Mouse (Mus musculus) neural tube, embryonic 14.5 days (tissue): Measurements from ENCODE around the gene Rhof. TPM values are rescaled to one million over a fixed set of nuclear protein-coding genes. Genes with fewer than 3 reads are reported as not detected.
A peak's percentile ranks its signal among the peaks of the same experiment; 100 is the strongest.
"Not testable (repeated sequence)": the region's sequence is repeated elsewhere in the genome, so short reads cannot be mapped to it uniquely, and the experiment has no call there.

Experiments used
- ATAC-seq: fragments of 200-750 bp; cut with Nextera tagmentation; 2 replicates; pipeline ENCODE4 v1.8.0; 2017; ENCODE audit warnings: low read depth, mild to moderate bottlenecking, moderate TSS enrichment, moderate library complexity
- H3K27ac ChIP-seq: fragments of 300-500 bp; sonication (generic); 2 replicates; pipeline ENCODE4 v1.5.1; 2014; ENCODE audit warnings: low read depth, mild to moderate bottlenecking, control low read depth, low read length, moderate library complexity, mixed read lengths
- H3K27me3 ChIP-seq: fragments of 300-500 bp; sonication (generic); 2 replicates; pipeline ENCODE4 v1.6.1; 2014; ENCODE audit warnings: low read length; ENCODE audit not compliant: control insufficient read depth, insufficient read depth
- H3K36me3 ChIP-seq: fragments of 300-500 bp; sonication (generic); 2 replicates; pipeline ENCODE4 v1.6.1; 2014; ENCODE audit warnings: low read length, mixed read lengths; ENCODE audit not compliant: control insufficient read depth, insufficient read depth
- H3K4me1 ChIP-seq: fragments of 300-500 bp; sonication (generic); 2 replicates; pipeline ENCODE4 v1.6.1; 2014; ENCODE audit warnings: low read length; ENCODE audit not compliant: control insufficient read depth, insufficient read depth
- H3K4me2 ChIP-seq: fragments of 300-500 bp; sonication (generic); 2 replicates; pipeline ENCODE4 v1.6.1; 2014; ENCODE audit warnings: mild to moderate bottlenecking, low read depth, low read length, control low read depth
- H3K4me3 ChIP-seq: fragments of 300-500 bp; sonication (generic); 2 replicates; pipeline ENCODE4 v1.5.1; 2014; ENCODE audit warnings: low read depth, low read length, control low read depth, mixed read lengths
- H3K9ac ChIP-seq: fragments of 300-500 bp; sonication (generic); replicated peaks from 2 replicates; pipeline ENCODE4 v1.6.1; 2014; ENCODE audit warnings: low read depth, mild to moderate bottlenecking, control low read depth, low read length, mixed read lengths
- H3K9me3 ChIP-seq: fragments of 300-500 bp; sonication (generic); 2 replicates; pipeline ENCODE4 v1.6.1; 2016; ENCODE audit warnings: low read length; ENCODE audit not compliant: control insufficient read depth
- WGBS: fragments of 180-500 bp; shearing (Covaris S2); extraction: QIAGEN DNeasy Blood & Tissue Kit; methylation state at CpG from one replicate; pipeline ENCODE4 v1.1.7; 2014; 5-methylcytosine and 5-hydroxymethylcytosine counted together
- polyA plus RNA-seq: library from polyadenylated mRNA; unstranded; fragments of >200 nt; fragmentation: Nextera tagmentation; extraction: Ambion mirVana; gene quantifications from 2 replicates; pipeline ENCODE4 v1.2.1, GENCODE M21; 2014

Gene Rhof
- polyA plus RNA-seq, 1 experiment from 2014 or later = 13.1 TPM

GRCm38 (mm10) chr5:123075576-123076418 is 56.7 kb downstream of the Rhof start:
- Histone ChIP-seq H3K4me3 (peak overlapping the region; percentile 73), H3K27me3 (no peaks in the 10 kb centered on the region), H3K4me1 (peaks cover 16% of the 10 kb centered on the region; the same call in 1 of the 2 replicates), H3K36me3 (no peaks in the 10 kb centered on the region), H3K4me2 (peak overlapping the region; percentile 83), H3K27ac (peak overlapping the region; percentile 73), H3K9ac (peak overlapping the region; percentile 69), H3K9me3 (no peaks in the 10 kb centered on the region; the same call in 1 of the 2 replicates)
- peak; percentile 92 for ATAC-seq
- 11% methylated on average over 40 of the region's 45 CpGs for WGBS

DNA sequence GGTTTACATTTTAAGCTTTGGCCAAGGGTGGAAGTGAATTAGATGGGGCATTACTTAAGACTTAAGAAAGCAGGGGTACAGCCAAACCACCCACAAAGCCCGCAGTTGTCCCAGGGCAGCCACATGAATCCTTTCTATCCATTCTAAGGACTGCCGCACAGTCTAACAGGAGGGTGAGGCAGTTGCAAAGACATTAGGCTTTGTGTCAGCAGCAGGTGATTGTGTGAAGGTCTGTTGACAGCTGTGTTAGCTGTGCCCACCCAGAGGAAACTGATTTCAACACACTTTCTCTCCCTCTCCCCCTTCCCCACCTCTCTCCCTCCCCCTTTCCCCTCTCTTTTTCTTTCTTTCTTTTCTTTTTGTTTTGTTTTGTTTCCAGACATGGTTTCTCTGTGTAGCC is 63.8 kb downstream of the Rhof start:
- Histone ChIP-seq H3K4me3 (no peak overlapping the region), H3K36me3 (no peaks in the 10 kb centered on the region), H3K4me1 (no peaks in the 10 kb centered on the region), H3K9me3 (no peaks in the 10 kb centered on the region), H3K9ac (no peak overlapping the region), H3K27me3 (no peaks in the 10 kb centered on the region), H3K4me2 (no peak overlapping the region), H3K27ac (no peak overlapping the region)
- 92% methylated on average over 2 of the region's 2 CpGs for WGBS
- ATAC-seq = no peak

GRCm38 (mm10) chr5:123068115-123068514 is 64.4 kb downstream of the Rhof start, which contains the start of gene Tmem120b:
Tmem120b (plus strand) TSS chr5:123068415.
- Histone ChIP-seq H3K27ac (no peak within 1 kb of the TSS), H3K9me3 (no peaks in the 10 kb centered on the region), H3K4me3 (no peak within 1 kb of the TSS), H3K36me3 (no peaks in the 10 kb centered on the region), H3K27me3 (no peaks in the 10 kb centered on the region), H3K9ac (no peak within 1 kb of the TSS), H3K4me2 (no peak within 1 kb of the TSS), H3K4me1 (no peaks in the 10 kb centered on the region)
- WGBS = 86% methylated on average over 12 of the region's 12 CpGs
- ATAC-seq = no peak

- H3K27me3 ChIP-seq = no peaks in the 10 kb centered on the region
- no peaks in the 10 kb centered on the region for H3K4me1 ChIP-seq
- no peak overlapping the region for H3K4me2 ChIP-seq
- H3K27ac ChIP-seq = no peak overlapping the region
- H3K9ac ChIP-seq = no peak overlapping the region
- no peak overlapping the region for H3K4me3 ChIP-seq
- no peaks in the 10 kb centered on the region for H3K9me3 ChIP-seq
- H3K36me3 ChIP-seq = no peaks in the 10 kb centered on the region
- 27% methylated on average over 6 of the region's 6 CpGs for WGBS
- ATAC-seq = no peak
Observed at GRCm38 (mm10) chr5:123067395-123067995, 65.0 kb downstream of the Rhof start.

DNA sequence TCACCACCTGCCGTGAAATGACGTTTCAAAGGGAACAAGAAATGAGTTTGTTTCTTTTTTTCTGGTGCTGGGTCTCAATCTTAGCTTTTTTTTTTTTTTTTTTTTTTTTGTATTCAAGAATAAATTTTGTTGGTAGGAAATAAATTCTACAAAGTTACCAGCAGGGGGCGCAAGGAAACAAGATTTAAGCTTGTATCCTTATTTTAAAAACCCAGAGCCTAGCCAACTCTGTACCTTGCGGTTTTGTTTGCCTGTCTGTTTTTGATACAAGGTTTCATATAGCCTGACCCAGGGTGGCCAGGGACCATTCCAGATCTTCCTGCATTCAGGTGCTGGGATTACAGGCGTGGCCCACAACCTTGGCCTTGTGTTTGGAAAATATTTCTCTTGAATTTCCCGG is 68.3 kb downstream of the Rhof start:
- 33% methylated on average over 6 of the region's 6 CpGs for WGBS
- Histone ChIP-seq H3K4me1 (no peaks in the 10 kb centered on the region), H3K27me3 (no peaks in the 10 kb centered on the region), H3K9ac (no peak overlapping the region), H3K27ac (no peak overlapping the region), H3K4me3 (no peak overlapping the region), H3K36me3 (no peaks in the 10 kb centered on the region), H3K9me3 (no peaks in the 10 kb centered on the region), H3K4me2 (no peak overlapping the region)
- ATAC-seq = no peak

- H3K4me1 ChIP-seq = no peaks in the 10 kb centered on the region
- H3K27me3 ChIP-seq = no peaks in the 10 kb centered on the region
- 87% methylated on average over 3 of the region's 3 CpGs for WGBS
- H3K4me2 ChIP-seq = no peak overlapping the region
- no peak overlapping the region for H3K9ac ChIP-seq
- no peak overlapping the region for H3K4me3 ChIP-seq
- H3K9me3 ChIP-seq = no peaks in the 10 kb centered on the region
- H3K36me3 ChIP-seq = no peaks in the 10 kb centered on the region
- no peak overlapping the region for H3K27ac ChIP-seq
- ATAC-seq = no peak
Observed at GRCm38 (mm10) chr5:123063141-123063540, 69.4 kb downstream of the Rhof start.

DNA sequence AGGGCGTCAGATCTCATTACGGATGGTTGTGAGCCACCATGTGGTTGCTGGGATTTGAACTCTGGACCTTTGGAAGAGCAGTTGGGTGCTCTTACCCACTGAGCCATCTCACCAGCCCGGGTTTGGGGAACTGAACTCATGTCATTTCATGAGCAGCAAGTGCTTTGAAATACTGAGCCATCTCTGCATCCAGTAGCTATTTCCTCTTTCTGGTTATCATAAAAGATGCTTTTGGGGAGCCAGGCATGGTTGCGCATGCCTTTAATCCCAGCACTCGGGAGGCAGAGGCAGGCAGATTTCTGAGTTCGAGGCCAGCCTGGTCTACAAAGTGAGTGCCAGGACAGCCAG is 71.1 kb downstream of the Rhof start:
- H3K4me3 ChIP-seq, H3K4me2 ChIP-seq, ATAC-seq, H3K9me3 ChIP-seq, H3K36me3 ChIP-seq, H3K27ac ChIP-seq, H3K4me1 ChIP-seq, H3K27me3 ChIP-seq, H3K9ac ChIP-seq: not testable (repeated sequence)
- 82% methylated on average over 6 of the region's 6 CpGs for WGBS

- Histone ChIP-seq H3K9ac (no peak overlapping the region), H3K9me3 (no peaks in the 10 kb centered on the region), H3K36me3 (no peaks in the 10 kb centered on the region), H3K27me3 (no peaks in the 10 kb centered on the region), H3K4me2 (no peak overlapping the region), H3K4me1 (no peaks in the 10 kb centered on the region), H3K4me3 (no peak overlapping the region), H3K27ac (no peak overlapping the region)
- 78% methylated on average over 9 of the region's 9 CpGs for WGBS
- no peak for ATAC-seq
Observed at GRCm38 (mm10) chr5:123060706-123061401, 71.6 kb downstream of the Rhof start.
